Mouse (Mus musculus) adrenal gland, adult 18-20 months (tissue): ENCODE measurements at regions not wholly inside any gene's neighbourhood (a gene's known extent, or its start where the extent isn't known, plus 50 kb on each side); places are given as distances from the start of the nearest gene placed in this dataset.

ENCODE experiments used
- DNase-seq, 2 experiments: peaks; one replicate each; pipeline ENCODE4 v3.0.0; 2021 to 2022; ENCODE audit warnings: low spot score in 2 of 2

GRCm38 (mm10) chr4:106157451-106158179, 158.4 kb upstream of the Usp24 start:
- DNase-seq: no peak

GRCm38 (mm10) chr4:106161592-106161991, 154.4 kb upstream of the Usp24 start:
- DNase-seq: no peak

GRCm38 (mm10) chr4:106162551-106162950, 153.5 kb upstream of the Usp24 start:
- no peak for DNase-seq

GRCm38 (mm10) chr4:106163220-106163619, 152.8 kb upstream of the Usp24 start:
- no peak for DNase-seq

- DNase-seq: no peak
Observed at GRCm38 (mm10) chr4:106167716-106168115, 148.3 kb upstream of the Usp24 start.

- DNase-seq: no peak
Observed at GRCm38 (mm10) chr4:106168741-106169140, 147.3 kb upstream of the Usp24 start.

GRCm38 (mm10) chr4:106169466-106169865, 146.5 kb upstream of the Usp24 start:
- no peak for DNase-seq

- DNase-seq: no peak
Observed at GRCm38 (mm10) chr4:106170731-106171130, 145.3 kb upstream of the Usp24 start.

GRCm38 (mm10) chr4:106175352-106175751, 140.7 kb upstream of the Usp24 start:
- no peak for DNase-seq

- DNase-seq: peak in 1 of 2 experiments; percentile 31
Observed at GRCm38 (mm10) chr4:106185745-106186501, 130.1 kb upstream of the Usp24 start.

GRCm38 (mm10) chr4:106186684-106187083, 129.3 kb upstream of the Usp24 start:
- peak in 1 of 2 experiments; percentile 5 for DNase-seq

- DNase-seq: no peak
Observed at GRCm38 (mm10) chr4:106190248-106190647, 125.8 kb upstream of the Usp24 start.

- no peak for DNase-seq
Observed at GRCm38 (mm10) chr4:106191331-106191730, 124.7 kb upstream of the Usp24 start.

- DNase-seq: no peak
Observed at GRCm38 (mm10) chr4:106191843-106192242, 124.2 kb upstream of the Usp24 start.

GRCm38 (mm10) chr4:106193204-106193945, 122.6 kb upstream of the Usp24 start:
- no peak for DNase-seq

- DNase-seq: peak in 1 of 2 experiments; percentile 23
Observed at GRCm38 (mm10) chr4:106195497-106196166, 120.4 kb upstream of the Usp24 start.

- DNase-seq: peak in 1 of 2 experiments; percentile 62
Observed at GRCm38 (mm10) chr4:106199833-106200232, 116.2 kb upstream of the Usp24 start.

GRCm38 (mm10) chr4:106200241-106200640, 115.8 kb upstream of the Usp24 start:
- DNase-seq: no peak

- no peak for DNase-seq
Observed at GRCm38 (mm10) chr4:106202554-106202953, 113.5 kb upstream of the Usp24 start.

GRCm38 (mm10) chr4:106205200-106205599, 110.8 kb upstream of the Usp24 start:
- no peak for DNase-seq

GRCm38 (mm10) chr4:106206023-106206422, 110.0 kb upstream of the Usp24 start:
- no peak for DNase-seq
